Mouse (Mus musculus) left cerebral cortex, adult 9 months (tissue): ENCODE data around the gene Pigq.

Source experiments
- DNase-seq, 2 experiments: peaks; one replicate each; pipeline ENCODE4 v3.0.0; 2022; ENCODE audit warnings: low spot score in 2 of 2

Gene Pigq

DNA sequence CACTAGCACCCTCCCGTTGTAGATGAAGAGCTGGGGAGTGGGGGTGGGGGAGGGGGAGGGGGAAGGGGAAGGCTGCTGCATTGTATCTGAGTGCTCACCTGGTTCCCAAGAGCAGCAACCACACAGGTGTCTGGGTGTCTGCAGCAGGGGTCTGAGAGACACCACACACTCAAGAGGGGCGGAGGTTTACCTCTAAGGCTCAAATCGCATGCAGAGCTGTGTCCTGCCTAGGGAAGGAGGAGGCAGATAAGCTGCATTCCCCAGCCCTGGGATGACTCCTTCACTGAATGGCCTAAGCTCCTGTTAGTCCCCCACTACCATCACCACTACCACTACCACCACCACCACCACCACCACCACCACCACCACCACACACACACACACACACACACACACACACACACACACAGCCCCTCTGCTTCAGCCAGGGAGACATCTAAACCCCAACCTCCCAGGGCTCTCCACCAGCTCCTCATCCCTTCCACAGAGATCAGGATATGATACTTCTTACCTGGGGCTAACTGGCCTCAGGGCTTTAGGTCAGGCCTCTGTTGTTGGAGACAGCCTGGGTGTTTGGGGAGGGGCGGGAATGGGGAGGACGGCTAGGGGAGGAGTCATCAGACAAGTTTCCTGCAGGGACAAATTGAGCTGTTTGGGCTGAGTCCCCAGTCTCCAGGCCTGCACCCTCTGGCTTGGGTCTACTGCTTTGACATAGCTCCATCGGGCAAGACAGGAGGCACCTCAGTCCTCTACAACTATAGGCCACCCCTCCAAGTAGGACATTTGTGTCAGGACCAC lies at the start of gene Pigq, which contains the start of gene Nhlrc4:
Gene Pigq (minus strand): TSS at position 571 of the 798 bp plus-strand sequence.
Gene Nhlrc4 (minus strand): TSS at position 596 of the 798 bp plus-strand sequence.
- no peak for DNase-seq

DNA sequence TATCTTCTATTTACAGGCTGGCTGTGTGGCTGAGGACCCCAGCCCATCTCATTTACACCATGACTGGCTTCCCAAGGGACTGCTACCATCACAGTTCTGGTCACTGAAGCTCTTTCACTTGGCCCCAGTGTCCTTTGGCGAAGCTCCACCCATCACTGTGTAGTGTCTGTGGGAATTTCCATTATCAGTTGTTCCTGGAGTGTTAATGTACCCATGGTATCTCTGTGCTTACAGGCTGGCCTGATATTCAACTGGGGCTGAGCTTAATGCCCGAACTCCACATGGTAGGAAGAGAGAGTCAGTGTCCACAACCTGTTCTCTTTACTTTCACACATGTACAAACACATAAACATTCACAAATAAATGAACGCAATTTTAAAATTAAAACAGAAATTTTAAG lies 48.8 kb upstream of the Pigq start:
- no peak for DNase-seq

DNA sequence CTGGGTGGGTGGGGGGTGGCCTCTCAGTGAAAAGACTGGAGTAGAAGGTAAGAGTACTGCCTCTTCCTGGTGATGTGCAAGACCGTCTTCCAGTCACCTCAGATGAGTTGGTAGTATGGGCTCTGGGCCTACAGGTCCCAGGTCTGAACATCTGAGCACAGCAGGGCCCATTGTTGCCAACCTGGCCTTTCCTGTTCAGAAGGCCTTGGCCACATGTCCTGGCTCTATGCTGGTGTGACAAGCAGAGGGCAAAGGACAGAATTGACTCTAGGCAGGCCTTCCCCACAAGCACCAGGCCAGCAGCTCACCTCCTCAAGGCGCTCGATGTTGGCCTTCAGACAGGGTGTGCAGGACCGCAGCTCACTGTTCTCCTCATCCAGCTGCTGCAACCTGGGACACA lies 47.5 kb upstream of the Pigq start:
- DNase-seq: no peak

DNA sequence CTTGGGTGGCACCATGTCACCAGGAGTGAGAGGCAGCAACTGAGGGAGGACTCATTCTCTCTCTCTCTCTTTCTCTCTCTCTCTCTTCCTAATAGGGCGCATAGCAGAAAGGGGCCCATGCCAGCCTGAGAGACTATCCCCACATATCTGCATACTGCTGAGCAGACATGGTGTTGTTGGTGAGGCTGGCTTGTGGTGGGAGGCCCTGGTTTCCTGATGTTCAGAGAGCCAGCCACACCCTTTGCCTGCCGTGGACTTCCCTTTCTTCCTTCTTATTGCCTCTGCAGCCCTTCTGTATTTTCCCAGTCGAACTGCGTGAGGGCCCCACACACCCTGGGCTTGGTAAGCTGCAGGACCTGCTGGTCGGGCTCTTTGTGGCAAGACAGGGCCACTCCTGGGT lies 45.6 kb upstream of the Pigq start:
- DNase-seq: no peak

DNA sequence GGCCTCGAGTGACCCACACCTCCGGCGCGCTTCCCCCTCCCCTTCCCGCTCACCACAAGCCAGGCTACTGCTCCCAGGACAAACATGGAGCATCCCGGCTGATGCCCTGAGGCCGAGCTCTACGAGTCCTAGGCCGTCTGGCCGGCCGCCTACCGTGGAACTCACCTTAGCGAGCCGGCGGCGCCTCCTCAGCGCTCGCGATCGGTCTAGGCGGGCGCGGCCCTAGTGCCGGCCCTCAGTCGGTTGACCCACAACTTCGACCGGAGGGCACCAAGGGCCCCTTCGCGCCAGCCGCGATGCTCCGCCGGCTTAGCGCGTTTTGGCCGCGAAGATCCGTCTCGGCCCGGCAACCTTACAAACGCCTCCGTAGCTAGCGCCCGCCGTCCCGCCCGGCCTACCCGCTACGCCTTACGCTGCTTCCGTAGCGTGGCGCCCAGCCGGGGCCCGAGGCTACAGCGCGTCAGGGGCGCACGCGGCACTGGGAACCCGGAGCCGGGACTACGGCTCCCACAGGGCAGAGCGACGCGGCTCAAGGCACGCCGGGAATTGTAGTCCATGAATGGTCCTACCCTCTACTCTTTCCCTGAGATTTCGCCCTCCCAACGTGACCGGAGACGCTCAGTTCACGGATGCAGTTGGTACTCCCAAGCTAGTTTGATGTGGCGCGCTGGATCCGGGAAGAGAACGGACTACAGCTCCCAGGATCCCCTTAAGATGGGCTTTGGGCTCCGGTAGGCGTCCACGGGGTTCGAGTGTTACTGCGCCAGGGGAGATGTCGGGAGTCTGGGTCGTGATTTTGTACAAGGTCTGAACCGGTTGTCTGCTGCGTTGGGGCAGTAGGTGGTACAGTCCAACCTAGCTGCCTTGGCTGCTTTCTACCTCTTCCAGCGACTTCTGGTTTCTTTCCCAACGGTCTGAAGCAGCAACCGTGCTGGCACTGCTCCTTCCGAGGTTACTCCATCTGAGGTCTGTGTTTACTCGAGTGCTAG lies 40.9 kb upstream of the Pigq start, which contains the start of gene Capn15:
Gene Capn15 (minus strand): TSS at position 491 of the 989 bp plus-strand sequence.
- peak; percentile 94 to 96 for DNase-seq

DNA sequence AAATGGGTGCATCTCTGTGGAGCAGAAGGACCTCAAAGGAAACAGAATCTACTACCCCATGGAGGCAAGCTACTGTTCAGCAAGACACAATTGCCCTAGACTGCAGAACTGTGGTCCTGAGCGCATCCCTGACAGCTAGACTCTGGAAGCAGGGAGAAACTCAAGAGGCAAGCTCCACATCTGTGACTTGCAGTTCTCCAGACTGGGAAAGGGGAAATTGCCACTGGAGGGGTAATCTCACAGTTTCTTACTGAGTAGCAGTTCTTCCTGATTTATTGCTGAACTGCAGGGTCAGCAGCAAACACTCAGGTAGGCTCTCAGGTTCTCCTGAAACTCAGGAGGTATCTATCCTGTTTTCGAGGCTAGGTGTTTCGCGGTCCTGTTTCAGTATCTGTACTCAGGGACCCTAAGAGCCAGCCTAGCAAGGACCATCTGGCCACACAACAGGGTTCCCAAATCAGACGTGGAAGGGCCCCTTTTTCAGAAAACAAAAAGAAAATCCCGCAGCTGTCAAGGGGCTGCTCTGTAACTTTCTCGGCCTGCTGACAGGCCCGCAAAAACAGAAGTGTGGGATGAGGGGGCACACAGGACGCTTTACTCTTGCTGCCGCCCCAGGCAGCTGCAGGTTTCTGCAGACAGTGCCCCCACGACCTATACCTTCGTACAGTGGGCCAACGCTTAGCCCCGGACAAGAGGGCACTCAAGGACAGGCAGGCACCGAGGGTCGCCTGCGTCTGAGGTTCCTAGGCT lies 40.0 kb upstream of the Pigq start:
- no peak for DNase-seq

DNA sequence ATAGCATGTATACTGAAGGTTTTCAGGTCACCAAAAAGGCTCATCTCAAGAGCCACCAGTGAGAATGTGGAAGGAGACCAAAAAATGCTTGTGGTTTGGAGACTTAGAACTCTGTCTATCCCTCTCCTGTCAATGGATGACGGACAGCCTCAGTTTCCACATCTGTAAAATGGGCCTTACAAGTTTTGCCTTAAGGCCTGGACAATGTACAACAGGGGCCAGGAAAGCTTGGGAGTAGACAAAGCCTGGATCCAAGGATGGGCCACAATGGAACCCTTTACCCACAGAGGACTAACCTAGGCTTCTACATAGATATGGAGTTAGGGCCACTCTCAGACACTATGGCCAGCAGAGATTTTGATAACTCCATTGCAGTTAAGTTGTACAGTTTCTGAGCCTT lies 39.3 kb upstream of the Pigq start:
- DNase-seq: no peak

DNA sequence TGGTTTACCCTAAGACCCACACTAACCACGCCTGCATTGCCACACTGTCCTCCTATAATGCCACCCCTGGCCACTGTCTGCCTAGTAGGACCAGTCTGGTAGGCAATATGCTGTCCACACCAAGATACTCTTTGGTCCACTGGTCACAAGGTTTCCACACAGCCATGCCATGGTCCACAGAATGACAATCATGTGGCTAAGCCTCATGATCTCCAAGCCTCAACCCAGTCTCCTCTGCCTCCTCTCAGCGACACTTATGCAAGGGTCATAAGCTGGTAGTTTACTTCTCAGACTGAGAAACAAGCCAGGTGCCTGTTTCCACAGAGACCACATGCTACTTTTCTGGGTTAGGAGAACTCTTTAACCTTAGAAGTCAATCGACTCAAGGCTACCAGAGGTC lies 38.2 kb upstream of the Pigq start:
- DNase-seq: no peak

DNA sequence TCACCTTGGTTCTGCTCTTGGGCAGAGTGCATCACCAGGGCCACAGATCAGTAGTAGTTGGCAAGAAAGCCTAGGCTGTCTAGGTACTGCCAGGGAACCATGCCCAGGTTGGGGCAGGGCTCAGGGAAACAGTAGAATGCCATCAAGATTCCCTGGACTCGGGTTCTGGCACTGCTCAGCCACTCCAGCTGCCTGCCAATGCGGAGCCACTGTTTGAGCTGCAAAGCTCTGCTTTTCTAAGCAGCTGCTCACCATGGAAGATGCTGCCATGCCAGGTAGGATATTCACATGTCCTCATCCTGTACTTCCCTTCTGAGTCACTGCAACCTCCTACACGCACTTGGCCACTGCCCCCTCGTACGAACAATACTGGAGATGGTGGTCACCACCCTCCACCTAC lies 36.1 kb upstream of the Pigq start:
- peak in 1 of 2 experiments; percentile 58 for DNase-seq

DNA sequence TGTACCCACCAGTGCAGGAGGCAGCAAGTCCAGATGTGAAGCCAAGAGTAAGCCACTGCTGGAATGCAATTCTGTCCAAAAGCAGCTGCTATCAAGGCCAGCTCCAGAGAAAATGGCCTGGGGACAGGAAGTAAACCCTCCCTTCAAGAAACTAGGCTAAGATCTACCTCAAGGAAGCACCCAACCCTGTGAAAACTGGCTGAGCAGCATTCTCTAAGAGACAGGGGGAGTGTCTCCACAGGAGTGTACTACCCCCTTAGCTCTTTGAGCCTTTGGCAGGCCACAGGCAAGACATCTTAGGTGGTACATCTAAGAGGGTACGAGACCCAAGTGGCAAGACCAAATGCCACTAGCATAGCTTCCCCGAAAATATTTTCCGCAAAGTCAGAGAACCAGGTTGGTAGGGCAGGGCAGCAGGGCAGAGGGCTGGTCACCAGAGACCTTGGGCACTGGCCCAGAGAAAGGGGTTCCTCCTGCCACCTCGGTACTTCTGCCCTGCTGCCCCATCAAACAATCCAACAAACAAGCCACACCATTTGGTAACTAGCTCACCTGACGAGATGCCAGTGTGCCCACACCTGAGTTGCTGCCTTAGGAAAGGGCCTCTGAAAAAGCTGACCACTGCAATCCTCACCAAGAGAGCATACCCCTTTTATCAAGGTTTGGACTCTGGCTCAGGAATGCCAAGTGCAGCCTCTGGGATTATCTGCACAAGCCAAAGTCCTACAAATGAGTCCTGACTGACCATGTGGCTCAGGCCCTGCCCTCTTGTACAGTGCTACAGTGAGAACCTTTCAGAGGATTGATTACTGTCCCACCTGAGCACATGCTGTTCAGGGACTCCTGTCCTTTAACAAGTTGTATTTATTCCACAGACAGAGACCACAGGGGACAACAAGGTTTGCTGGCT lies 35.3 kb upstream of the Pigq start:
- DNase-seq: no peak

DNA sequence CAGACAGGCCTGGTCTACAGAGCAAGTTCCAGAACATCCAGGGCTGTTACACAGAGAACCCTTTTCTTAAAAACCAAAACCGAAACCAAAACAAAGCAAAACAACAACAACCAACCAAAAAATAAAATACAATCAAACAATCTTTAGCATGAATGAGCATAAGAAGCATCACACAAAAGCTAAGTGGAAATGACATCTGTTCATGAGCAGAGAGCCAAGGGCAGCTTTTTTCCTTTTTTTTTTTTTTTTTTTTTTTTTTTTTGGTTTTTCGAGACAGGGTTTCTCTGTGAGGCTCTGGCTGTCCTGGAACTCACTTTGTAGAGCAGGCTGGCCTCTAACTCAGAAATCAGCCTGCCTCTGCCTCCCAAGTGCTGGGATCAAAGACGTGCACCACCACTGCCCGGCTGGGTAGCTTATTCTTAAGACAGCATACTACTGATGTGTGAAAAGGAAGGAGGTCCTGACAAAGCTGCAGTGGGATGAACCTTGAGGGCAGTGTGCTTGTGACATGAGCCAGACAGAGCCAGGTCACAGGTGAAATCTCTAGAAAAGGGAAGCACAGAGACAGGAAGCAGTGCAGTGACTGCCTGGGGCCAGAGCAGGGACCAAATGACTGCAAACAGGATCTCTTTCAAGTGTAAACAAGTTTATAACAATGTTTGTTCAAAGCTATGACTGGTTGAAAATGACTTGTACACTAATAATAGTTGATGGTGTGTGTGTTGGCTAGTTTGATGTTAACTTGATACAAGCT lies 26.4 kb upstream of the Pigq start:
- no peak for DNase-seq

DNA sequence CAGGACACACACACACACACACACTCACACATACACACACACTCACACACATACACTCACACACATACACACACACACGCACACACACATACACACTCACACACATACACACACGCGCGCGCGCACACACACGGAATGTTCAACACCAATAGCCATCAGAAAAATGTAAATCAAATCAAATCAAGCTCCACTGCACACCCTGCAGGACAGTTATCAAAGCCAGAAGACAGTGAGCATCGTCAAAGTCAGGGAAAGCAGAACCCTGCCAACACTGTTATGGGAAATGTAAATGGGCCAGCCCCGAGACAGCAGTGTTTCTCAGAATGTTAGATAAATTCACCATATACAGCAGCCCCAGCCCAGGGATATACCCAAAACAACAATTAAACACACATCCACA lies 25.7 kb upstream of the Pigq start:
- no peak for DNase-seq

DNA sequence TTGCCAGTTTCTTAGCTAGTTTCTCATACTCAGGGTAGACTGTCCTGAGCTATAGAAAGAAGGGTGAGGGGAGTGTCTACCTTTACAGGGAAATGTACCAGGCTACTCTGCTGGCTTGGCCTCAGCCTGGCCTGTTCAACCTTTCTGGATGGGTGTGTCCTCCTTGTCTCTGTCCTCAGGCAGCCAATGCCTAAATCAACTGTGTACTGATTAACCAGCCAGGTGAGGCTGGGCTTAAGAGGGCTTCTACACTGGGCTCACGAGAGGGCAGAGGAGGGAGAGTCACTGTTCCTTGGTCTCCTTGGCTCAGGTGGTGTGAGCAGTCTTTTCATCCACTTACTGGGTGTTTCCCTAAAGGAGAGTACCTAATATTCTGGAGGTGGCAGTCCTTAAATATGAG lies 23.4 kb upstream of the Pigq start:
- no peak for DNase-seq

DNA sequence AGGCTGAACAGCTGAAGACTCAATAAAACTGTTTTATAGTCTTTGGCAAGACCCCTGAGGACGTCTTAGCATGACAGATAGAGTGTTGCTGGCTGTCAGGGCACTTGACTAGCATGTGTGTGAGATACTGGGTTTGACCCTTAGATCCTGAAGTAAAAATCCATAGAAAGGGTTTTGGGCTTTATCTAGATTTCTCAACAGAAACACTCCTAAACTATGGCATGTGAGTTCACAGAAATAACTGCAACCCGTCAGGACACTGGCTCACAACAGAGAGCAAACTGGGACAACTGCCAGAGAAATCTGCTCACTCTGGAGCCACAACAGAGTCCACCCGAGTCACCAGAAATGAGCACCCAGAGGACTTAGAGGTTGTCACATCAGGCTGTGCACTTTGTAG lies 22.9 kb upstream of the Pigq start:
- DNase-seq: no peak

DNA sequence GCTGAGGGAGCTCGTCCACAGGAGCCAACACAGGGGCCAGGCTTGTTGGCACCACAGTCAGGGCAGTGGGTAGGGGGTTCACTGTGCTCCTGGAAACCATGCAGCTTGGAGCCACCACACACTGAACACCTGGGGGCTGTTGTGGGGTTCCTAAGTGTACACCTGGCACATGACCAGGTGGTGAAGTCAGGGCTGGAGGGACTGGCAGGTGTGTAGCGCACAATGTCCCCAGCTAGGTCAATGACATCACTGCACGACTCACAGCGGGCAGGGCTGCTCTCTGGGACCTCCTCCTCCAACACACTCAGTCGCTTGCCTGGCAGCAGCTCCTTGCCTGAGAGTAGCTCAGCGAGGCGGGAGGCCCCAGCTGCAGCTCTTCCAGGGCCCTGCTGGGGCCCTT lies 19.5 kb upstream of the Pigq start:
- no peak for DNase-seq

DNA sequence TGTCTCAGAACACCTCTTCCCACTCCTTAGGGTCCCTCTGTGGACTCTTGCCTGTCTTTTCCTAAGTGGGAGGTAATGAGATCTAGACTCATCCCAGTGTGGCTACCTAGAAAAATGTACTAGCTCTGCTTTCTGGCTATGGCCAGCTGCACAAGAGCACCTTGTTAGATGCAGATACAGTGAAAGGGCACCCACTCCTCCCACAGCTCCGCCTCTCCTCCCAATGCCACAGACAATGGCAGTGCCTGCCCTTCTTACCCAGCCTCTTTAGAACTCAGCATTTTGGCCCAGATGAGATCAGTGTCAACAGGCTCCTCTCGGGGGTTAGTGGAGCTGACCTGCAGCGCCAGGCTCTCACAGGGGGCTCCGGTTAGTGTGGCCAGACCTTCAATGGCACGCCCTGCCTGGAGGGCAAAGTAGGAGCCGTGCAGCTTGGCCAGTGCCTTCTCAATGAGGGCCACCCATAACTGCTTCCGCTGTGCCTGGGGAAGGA lies 17.7 kb upstream of the Pigq start:
- no peak for DNase-seq

DNA sequence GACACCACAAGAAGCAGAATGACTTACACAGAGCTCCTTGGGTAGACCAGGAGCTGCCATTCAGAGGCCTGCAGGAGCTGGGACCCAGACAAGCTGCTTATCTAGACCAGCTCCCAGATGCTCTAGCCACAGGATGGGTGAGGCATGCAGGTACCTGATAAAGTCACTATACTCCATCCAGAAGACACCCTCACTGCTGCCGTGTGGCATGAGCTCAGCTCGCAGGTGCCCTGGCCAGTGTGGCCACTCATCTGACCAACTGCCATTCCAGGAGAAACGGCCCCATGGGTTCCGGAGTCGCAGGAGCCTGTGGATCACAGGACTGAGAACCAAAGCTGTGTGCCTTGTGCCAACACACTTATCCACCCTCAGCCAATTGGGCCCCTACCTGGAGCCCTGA lies 16.8 kb upstream of the Pigq start:
- DNase-seq: no peak

DNA sequence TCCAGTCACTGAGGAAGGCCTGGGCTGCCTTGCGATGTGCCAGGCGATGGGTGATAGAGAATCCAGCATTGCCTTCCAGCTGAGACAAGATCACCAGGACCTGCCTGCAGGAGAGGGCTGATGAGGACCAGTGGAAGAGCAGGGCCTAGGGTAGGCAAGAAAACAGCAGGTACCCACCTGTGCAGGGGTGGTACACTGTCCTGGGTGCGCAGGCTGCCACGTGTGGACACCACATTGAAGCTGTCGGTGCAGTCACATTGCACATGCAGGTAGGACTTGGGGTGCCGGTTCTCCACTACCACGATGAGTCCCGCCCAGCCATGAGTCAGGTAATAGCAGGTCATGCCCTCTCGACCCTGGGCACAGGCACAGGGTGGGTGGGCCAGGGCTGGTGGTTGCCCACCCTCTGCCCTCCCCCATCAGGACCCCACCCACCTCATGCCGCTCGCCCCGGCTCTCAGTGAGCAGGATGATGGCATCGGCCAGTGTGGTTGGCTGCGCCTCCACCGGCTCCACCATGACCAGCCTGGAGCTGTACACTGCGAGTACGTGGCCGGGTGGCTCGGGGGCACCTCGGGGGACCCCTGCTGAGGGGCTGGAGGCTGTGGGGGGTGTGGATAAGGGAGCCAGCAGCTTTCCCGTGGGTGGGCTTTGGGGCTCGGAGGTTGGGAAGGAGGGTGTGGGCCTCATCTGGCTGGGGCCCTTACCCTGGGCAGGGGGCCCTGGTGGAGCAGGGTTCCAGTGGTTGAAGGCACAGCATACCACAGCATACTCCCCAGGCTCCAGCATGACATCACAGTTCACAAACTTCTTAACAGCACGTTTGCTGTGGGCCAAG lies 15.1 kb upstream of the Pigq start:
- DNase-seq: no peak
